Mouse (Mus musculus) heart, embryonic 14.5 days (tissue): ENCODE data around the gene Angel2. TPM values are rescaled to one million over a fixed set of nuclear protein-coding genes. Genes with fewer than 3 reads are reported as not detected.

Experiments
- ATAC-seq: fragments of 200-750 bp; cut with Nextera tagmentation; 2 replicates; pipeline ENCODE4 v1.8.0; 2017; ENCODE audit warnings: low read depth, moderate TSS enrichment; ENCODE audit not compliant: insufficient number of reproducible peaks, insufficient read depth, low FRiP score
- H3K27ac ChIP-seq, 2 experiments: fragments of 200-500 bp in 1 of 2; fragments of 300-500 bp in 1 of 2; sonication (generic) in 1 of 2; replicated peaks in 1 of 2; 2 replicates each; pipeline ENCODE4 v1.5.1; 2012 to 2014; ENCODE audit warnings: low read depth in 2 of 2, low read length in 2 of 2, control low read depth in 1 of 2, mild to moderate bottlenecking in 1 of 2, mixed read lengths in 1 of 2; ENCODE audit not compliant: control insufficient read depth in 1 of 2, insufficient read depth in 1 of 2
- H3K27me3 ChIP-seq: fragments of 300-500 bp; sonication (generic); 2 replicates; pipeline ENCODE4 v1.6.1; 2014; ENCODE audit warnings: mild to moderate bottlenecking, low read length, control low read depth; ENCODE audit not compliant: control insufficient read depth, insufficient read depth
- H3K36me3 ChIP-seq: fragments of 300-500 bp; sonication (generic); 2 replicates; pipeline ENCODE4 v1.6.1; 2014; ENCODE audit warnings: mild to moderate bottlenecking, control low read depth, low read length, mixed read lengths; ENCODE audit not compliant: control insufficient read depth, insufficient read depth
- H3K4me1 ChIP-seq, 2 experiments: fragments of 200-500 bp in 1 of 2; fragments of 300-500 bp in 1 of 2; sonication (generic) in 1 of 2; 2 replicates each; pipeline ENCODE4 v1.6.1; 2012 to 2014; ENCODE audit warnings: low read length in 2 of 2, control low read depth in 1 of 2, mixed read lengths in 1 of 2; ENCODE audit not compliant: control insufficient read depth in 2 of 2, insufficient read depth in 2 of 2
- H3K4me2 ChIP-seq: fragments of 300-500 bp; sonication (generic); 2 replicates; pipeline ENCODE4 v1.6.1; 2014; ENCODE audit warnings: mild to moderate bottlenecking, low read length
- H3K4me3 ChIP-seq, 2 experiments: fragments of 200-500 bp in 1 of 2; fragments of 300-500 bp in 1 of 2; sonication (generic) in 1 of 2; 2 replicates each; pipeline ENCODE4 v1.5.1; 2012 to 2014; ENCODE audit warnings: low read length in 2 of 2, mild to moderate bottlenecking in 2 of 2, control low read depth in 1 of 2, low read depth in 1 of 2, moderate library complexity in 1 of 2; ENCODE audit not compliant: control insufficient read depth in 1 of 2, insufficient read depth in 1 of 2
- H3K9ac ChIP-seq: fragments of 300-500 bp; sonication (generic); 2 replicates; pipeline ENCODE4 v1.6.1; 2014; ENCODE audit warnings: mild to moderate bottlenecking, low read length
- H3K9me3 ChIP-seq: fragments of 300-500 bp; sonication (generic); 2 replicates; pipeline ENCODE4 v1.6.1; 2016; ENCODE audit warnings: low read length, control low read depth; ENCODE audit not compliant: control insufficient read depth
- WGBS: fragments of 180-500 bp; shearing (Covaris S2); extraction: QIAGEN DNeasy Blood & Tissue Kit; methylation state at CpG from one replicate; pipeline ENCODE4 v1.1.7; 2014; 5-methylcytosine and 5-hydroxymethylcytosine counted together
- polyA plus RNA-seq: library from polyadenylated mRNA; unstranded; fragments of >200 nt; fragmentation: Nextera tagmentation; extraction: Ambion mirVana; gene quantifications from 2 replicates; pipeline ENCODE4 v1.2.1, GENCODE M21; 2014

Gene Angel2
- polyA plus RNA-seq, 1 experiment from 2014 or later, result 28.6 TPM

- Histone ChIP-seq H3K27ac (no peak overlapping the region), H3K27me3 (no peaks in the 10 kb centered on the region), H3K9ac (no peak overlapping the region), H3K36me3 (peaks cover 24% of the 10 kb centered on the region), H3K4me1 (peaks cover 0 to 10% of the 10 kb centered on the region in 2 experiments), H3K4me3 (no peak overlapping the region), H3K4me2 (no peak overlapping the region), H3K9me3 (no peaks in the 10 kb centered on the region)
- WGBS, result 82% methylated on average over 6 of the region's 6 CpGs
- no peak for ATAC-seq
Measured at GRCm38 (mm10) chr1:190930181-190930580, 5.3 kb downstream of the Angel2 start.

DNA sequence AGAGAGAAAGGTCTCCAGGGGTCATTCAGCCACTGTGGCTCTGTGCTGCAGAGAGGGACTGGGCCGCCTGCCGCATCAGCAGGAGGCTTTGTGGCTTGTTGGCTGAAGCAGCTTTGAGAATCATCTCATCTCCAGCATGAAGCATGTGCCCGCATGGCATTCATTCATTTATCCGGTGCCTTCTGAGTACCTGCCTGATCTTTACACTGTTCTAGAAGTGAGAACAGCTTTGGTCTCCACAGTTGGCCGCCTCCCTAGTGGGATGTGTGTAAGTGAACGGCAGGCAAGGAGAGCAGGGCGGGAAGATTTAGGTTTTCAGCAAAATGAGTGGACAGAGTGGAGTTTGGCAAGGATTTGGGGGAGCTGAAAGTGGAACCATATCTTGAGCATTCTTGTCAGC, 14.9 kb downstream of the Angel2 start:
- no peak overlapping the region for H3K4me2 ChIP-seq
- H3K9ac ChIP-seq, result no peak overlapping the region
- no peak overlapping the region for H3K4me3 ChIP-seq
- no peaks in the 10 kb centered on the region for H3K4me1 ChIP-seq
- H3K36me3 ChIP-seq, result peaks cover 94% of the 10 kb centered on the region
- no peaks in the 10 kb centered on the region for H3K27me3 ChIP-seq
- H3K27ac ChIP-seq, result no peak overlapping the region
- ATAC-seq, result no peak
- WGBS, result 83% methylated on average over 7 of the region's 7 CpGs
- H3K9me3 ChIP-seq, result no peaks in the 10 kb centered on the region

DNA sequence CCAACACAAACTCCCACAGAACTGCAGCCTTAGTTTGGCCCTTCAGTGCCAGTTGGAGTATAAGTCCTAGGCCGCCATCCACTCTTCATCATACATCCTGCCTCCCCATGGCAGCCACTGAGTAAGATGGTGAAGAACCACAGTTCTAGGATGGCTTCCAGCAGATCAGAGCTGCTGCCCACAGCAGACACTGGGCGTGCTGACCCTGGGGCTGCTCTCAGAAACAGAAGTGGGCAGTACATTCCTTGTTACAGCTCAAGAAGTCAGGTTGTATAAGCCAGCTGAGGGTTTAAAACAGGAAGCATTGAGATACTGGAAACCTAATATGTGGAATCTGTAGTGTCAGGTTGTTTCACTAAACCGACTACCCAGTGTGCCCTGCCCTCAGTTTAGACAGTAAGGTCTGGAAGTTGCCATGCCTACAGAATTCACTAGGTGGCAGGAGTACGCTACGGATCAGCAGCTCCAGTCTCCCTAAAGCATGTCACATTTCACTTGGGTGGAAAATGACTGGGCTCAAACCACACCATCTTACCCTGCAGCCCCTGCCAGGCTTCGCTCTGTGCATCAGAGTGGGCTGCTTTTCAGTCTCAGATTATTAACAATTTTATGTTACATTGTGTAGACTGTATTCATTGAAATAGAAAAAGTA, 19.3 kb downstream of the Angel2 start:
- no peaks in the 10 kb centered on the region for H3K27me3 ChIP-seq
- no peak overlapping the region for H3K27ac ChIP-seq
- H3K9me3 ChIP-seq, result no peaks in the 10 kb centered on the region
- no peak overlapping the region for H3K4me3 ChIP-seq
- H3K9ac ChIP-seq, result no peak overlapping the region
- H3K36me3 ChIP-seq, result peaks cover 96% of the 10 kb centered on the region
- H3K4me2 ChIP-seq, result no peak overlapping the region
- 44% methylated on average over 6 of the region's 6 CpGs for WGBS
- no peaks in the 10 kb centered on the region for H3K4me1 ChIP-seq
- ATAC-seq, result peak; percentile 54

DNA sequence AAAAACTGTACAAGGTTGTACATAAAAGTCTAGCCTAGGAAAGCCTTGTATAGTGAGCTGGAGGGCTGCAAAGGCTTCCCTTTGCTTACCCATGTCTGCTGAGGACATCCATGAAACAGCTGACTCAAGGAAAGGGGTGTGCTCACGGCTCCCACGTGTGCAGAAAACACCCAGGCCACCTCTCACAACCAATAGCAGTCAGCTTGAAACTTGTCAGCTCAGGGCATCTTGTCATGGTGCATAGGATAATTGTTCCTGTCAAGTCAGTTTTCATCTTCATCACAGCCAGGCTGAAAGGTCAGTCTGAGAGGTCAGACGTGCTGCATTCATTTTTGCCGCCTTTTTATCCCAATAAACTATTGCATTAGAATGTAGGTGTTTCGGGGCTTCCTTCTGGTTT, 23.1 kb downstream of the Angel2 start:
- no peak overlapping the region for H3K4me2 ChIP-seq
- H3K27ac ChIP-seq, result no peak overlapping the region
- WGBS, result 78% methylated on average over 5 of the region's 5 CpGs
- H3K4me1 ChIP-seq, result peaks cover 9 to 12% of the 10 kb centered on the region in 2 experiments
- H3K9me3 ChIP-seq, result no peaks in the 10 kb centered on the region
- H3K4me3 ChIP-seq, result no peak overlapping the region
- no peak for ATAC-seq
- peaks cover 91% of the 10 kb centered on the region for H3K36me3 ChIP-seq
- no peak overlapping the region for H3K9ac ChIP-seq
- H3K27me3 ChIP-seq, result no peaks in the 10 kb centered on the region

- Histone ChIP-seq H3K4me3 (no peak overlapping the region), H3K27ac (no peak overlapping the region), H3K4me1 (peaks cover 12 to 15% of the 10 kb centered on the region in 2 experiments), H3K36me3 (peaks cover 89% of the 10 kb centered on the region), H3K9ac (no peak overlapping the region), H3K9me3 (no peaks in the 10 kb centered on the region), H3K27me3 (no peaks in the 10 kb centered on the region), H3K4me2 (no peak overlapping the region)
- ATAC-seq, result no peak
- WGBS, result 84% methylated on average over 7 of the region's 7 CpGs
Measured at GRCm38 (mm10) chr1:190948439-190948838, 23.5 kb downstream of the Angel2 start.

DNA sequence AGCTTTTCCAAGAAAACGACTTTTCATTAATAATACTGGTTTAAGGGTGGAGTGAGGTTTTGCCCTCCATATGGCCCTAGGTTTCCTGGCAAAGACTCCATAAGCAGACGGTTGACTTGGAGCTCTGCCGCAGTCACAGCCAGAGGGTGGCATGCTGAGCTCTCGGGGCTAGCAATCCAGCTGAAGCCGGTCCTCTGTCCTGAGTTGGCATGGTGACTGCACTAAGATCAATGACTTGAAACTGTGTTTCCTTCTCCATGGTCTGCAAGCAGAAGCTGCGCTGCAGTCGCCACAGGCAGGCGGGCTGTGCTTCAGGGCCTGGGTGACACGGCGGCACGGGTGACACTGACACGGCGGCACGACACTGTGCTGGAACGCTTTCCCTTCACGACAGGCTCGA, 23.9 kb downstream of the Angel2 start:
- H3K9ac ChIP-seq, result no peak overlapping the region
- no peak overlapping the region for H3K27ac ChIP-seq
- no peaks in the 10 kb centered on the region for H3K27me3 ChIP-seq
- H3K9me3 ChIP-seq, result no peaks in the 10 kb centered on the region
- ATAC-seq, result no peak
- H3K4me3 ChIP-seq, result no peak overlapping the region
- H3K36me3 ChIP-seq, result peaks cover 89% of the 10 kb centered on the region
- 82% methylated on average over 17 of the region's 17 CpGs for WGBS
- H3K4me2 ChIP-seq, result no peak overlapping the region
- H3K4me1 ChIP-seq, result peaks cover 16 to 19% of the 10 kb centered on the region in 2 experiments

DNA sequence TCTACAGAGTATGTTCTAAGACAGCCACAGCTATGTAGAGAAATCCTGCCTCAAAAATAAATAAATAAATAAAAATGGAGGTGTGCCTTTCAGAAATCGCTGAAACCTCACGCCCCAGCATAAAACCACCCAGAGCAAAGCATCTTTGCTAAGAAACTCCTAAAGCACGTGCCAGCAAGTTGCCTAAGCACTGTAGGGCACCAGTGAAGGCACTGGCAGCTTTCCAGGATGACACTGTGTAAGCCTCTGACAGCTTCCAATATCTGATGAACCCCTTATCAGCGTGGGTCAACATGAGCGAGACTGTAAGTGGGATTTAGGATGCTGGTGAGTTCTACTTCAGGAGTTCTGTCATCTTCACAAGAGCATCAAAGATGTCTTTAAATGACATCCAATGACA, 26.1 kb downstream of the Angel2 start:
- ATAC-seq, result no peak

DNA sequence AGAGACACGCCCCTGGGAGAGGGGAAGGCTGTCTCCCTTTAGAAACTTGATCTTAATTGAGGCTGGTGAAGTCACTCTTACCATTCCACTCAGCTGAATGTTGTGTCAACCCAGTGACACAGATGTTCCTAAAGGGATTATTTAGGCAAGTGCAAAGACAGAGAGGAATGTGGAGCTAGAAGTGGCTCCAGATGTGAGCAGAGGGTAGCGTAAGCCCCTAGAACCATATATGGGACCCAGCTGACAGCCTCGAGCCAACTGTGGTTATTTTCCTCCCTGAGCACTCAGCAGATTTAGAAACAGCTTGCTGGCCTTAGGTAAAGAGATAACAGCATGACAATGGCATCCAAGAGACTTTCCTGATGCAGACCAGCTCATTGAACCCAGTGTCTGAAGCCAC, 28.1 kb downstream of the Angel2 start:
- H3K9me3 ChIP-seq, result no peaks in the 10 kb centered on the region
- 28% methylated on average over 3 of the region's 3 CpGs for WGBS
- peak overlapping the region; percentile 85 to 87 for H3K27ac ChIP-seq
- H3K4me3 ChIP-seq, result no peak overlapping the region
- H3K9ac ChIP-seq, result peak overlapping the region; percentile 35
- H3K4me1 ChIP-seq, result peaks cover 31 to 35% of the 10 kb centered on the region in 2 experiments
- peaks cover 91% of the 10 kb centered on the region for H3K36me3 ChIP-seq
- H3K27me3 ChIP-seq, result no peaks in the 10 kb centered on the region
- ATAC-seq, result peak; percentile 73
- H3K4me2 ChIP-seq, result peak overlapping the region; percentile 23; the same call in 1 of the 2 replicates

More for the DNA sequence above, 26.1 kb downstream of the Angel2 start:
- Histone ChIP-seq H3K4me2 (no peak overlapping the region), H3K9me3 (no peaks in the 10 kb centered on the region), H3K4me1 (peaks cover 31 to 35% of the 10 kb centered on the region in 2 experiments), H3K36me3 (peaks cover 93% of the 10 kb centered on the region), H3K27me3 (no peaks in the 10 kb centered on the region), H3K27ac (no peak overlapping the region), H3K9ac (no peak overlapping the region), H3K4me3 (no peak overlapping the region)
- 51% methylated on average over 5 of the region's 5 CpGs for WGBS
